Mouse (Mus musculus): Measurements from ENCODE around the gene Dlgap4. TPM values are rescaled to one million over a fixed set of nuclear protein-coding genes. Genes with fewer than 3 reads are reported as not detected.

Dlgap4 gene
- polyA plus RNA-seq (2015; fragmentation: Nextera tagmentation; extraction: Ambion mirVana): 60.5 and 70.0 TPM in 2 replicates

- Histone ChIP-seq H3K4me3 (replicated peaks) (peak within 1 kb of the TSS; percentile 66), H3K36me3 (no peaks in the 10 kb centered on the region), H3K9me3 (replicated peaks) (no peaks in the 10 kb centered on the region), H3K4me1 (peaks cover 25% of the 10 kb centered on the region), H3K9ac (peak within 1 kb of the TSS; percentile 59), H3K27me3 (peaks cover 97% of the 10 kb centered on the region), H3K27ac (no peak within 1 kb of the TSS), H3K4me2 (peak within 1 kb of the TSS; percentile 99)
- peak; percentile 79 for ATAC-seq (replicated peaks; ENCODE audit: low FRiP score)
- WGBS: under 1% methylated on average over 83 of the region's 103 CpGs
Measured at GRCm38 (mm10) chr2:156613541-156614257, at the start of gene Dlgap4. Gene Dlgap4, plus strand, starts transcription at chr2:156613705.

- 91% methylated on average over 2 of the region's 2 CpGs for WGBS
- Histone ChIP-seq H3K9ac (no peak overlapping the region), H3K27ac (no peak overlapping the region), H3K4me2 (no peak overlapping the region), H3K9me3 (replicated peaks) (no peaks in the 10 kb centered on the region), H3K27me3 (no peaks in the 10 kb centered on the region), H3K36me3 (peaks cover 55% of the 10 kb centered on the region), H3K4me1 (no peaks in the 10 kb centered on the region), H3K4me3 (replicated peaks) (no peak overlapping the region)
- no peak for ATAC-seq (replicated peaks; ENCODE audit: low FRiP score)
Measured at GRCm38 (mm10) chr2:156566512-156566911, 47.0 kb upstream of the Dlgap4 start.

DNA sequence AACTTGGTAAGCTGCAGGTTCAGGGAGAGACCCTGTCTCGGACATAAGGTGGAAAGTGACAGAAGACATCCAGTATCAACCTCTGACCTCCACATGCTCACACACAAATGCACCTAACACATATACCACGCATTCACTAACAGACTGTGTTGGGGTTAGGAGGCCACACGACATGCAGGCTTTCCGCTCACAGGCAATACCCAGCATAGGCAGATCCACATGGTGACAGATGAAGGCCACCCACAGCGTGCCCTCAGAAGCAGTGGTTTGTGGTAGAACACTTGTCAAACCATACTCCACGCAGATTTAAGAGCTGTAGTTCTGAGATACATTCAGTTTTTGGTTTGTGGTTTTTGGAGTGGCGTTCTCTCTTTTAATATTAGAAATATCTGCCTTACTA is 44.9 kb upstream of the Dlgap4 start:
- Histone ChIP-seq H3K27ac (no peak overlapping the region), H3K4me1 (no peaks in the 10 kb centered on the region), H3K4me2 (no peak overlapping the region), H3K9me3 (replicated peaks) (no peaks in the 10 kb centered on the region), H3K27me3 (no peaks in the 10 kb centered on the region), H3K9ac (no peak overlapping the region), H3K4me3 (replicated peaks) (no peak overlapping the region), H3K36me3 (peaks cover 43% of the 10 kb centered on the region)
- no peak for ATAC-seq (replicated peaks; ENCODE audit: low FRiP score)
- WGBS: 90% methylated on average over 7 of the region's 7 CpGs

DNA sequence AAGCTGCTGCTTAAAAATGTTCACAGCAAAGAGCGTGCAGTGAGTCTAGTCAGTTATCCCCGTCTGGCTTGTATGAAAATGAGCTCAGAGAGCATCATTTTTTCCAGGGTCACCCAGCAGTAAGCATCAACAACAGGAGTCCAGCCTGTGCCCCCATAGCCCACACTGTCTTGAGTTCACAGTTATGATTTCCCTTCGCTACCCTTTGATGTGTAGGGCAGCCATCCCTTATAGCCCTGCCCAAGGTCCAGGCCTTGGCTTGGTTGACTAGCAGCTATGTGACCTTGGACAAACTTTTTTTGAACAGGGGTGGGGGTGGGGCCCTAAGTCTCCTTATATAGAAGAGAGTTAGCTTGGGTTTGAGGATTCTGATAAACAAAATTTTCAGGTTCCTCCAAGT is 44.2 kb upstream of the Dlgap4 start:
- Histone ChIP-seq H3K4me1 (no peaks in the 10 kb centered on the region), H3K27me3 (no peaks in the 10 kb centered on the region), H3K4me2 (no peak overlapping the region), H3K9ac (no peak overlapping the region), H3K36me3 (peaks cover 39% of the 10 kb centered on the region), H3K9me3 (replicated peaks) (no peaks in the 10 kb centered on the region), H3K4me3 (replicated peaks) (no peak overlapping the region), H3K27ac (no peak overlapping the region)
- ATAC-seq (replicated peaks; ENCODE audit: low FRiP score): no peak
- 95% methylated on average over 3 of the region's 3 CpGs for WGBS

GRCm38 (mm10) chr2:156571521-156571920 is 42.0 kb upstream of the Dlgap4 start:
- Histone ChIP-seq H3K36me3 (peaks cover 27% of the 10 kb centered on the region), H3K4me3 (replicated peaks) (no peak overlapping the region), H3K27ac (no peak overlapping the region), H3K4me2 (no peak overlapping the region), H3K4me1 (no peaks in the 10 kb centered on the region), H3K9me3 (replicated peaks) (no peaks in the 10 kb centered on the region), H3K9ac (no peak overlapping the region), H3K27me3 (no peaks in the 10 kb centered on the region)
- ATAC-seq (replicated peaks; ENCODE audit: low FRiP score): no peak
- 58% methylated on average over 6 of the region's 6 CpGs for WGBS

- no peak overlapping the region for H3K4me3 ChIP-seq (replicated peaks)
- H3K4me1 ChIP-seq: no peaks in the 10 kb centered on the region
- no peak overlapping the region for H3K9ac ChIP-seq
- H3K27ac ChIP-seq: no peak overlapping the region
- no peaks in the 10 kb centered on the region for H3K27me3 ChIP-seq
- ATAC-seq (replicated peaks; ENCODE audit: low FRiP score): no peak
- no peak overlapping the region for H3K4me2 ChIP-seq
- H3K36me3 ChIP-seq: no peaks in the 10 kb centered on the region
- no peaks in the 10 kb centered on the region for H3K9me3 ChIP-seq (replicated peaks)
- WGBS: 72% methylated on average over 7 of the region's 7 CpGs
Measured at GRCm38 (mm10) chr2:156576850-156577587, 36.5 kb upstream of the Dlgap4 start.

DNA sequence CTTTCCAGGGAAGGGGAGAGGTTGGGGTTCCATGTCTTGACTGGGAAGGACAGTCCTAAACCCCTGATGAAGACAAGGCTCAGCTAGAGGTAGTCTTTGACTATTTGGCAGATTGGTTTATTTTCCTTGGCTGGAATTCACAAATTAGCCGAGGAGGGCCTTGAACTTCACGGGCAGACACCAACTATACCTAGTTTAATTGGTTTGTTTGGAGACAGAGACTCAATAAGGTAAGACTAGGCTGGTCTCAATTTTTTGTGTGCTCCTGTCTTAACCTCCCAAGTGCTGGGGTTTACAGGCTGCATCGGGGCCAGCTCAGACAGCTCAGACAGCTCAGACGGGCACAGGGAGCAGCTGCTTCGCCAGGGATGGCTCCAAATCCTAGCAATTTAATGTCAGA is 33.0 kb upstream of the Dlgap4 start:
- 69% methylated on average over 5 of the region's 5 CpGs for WGBS

GRCm38 (mm10) chr2:156581244-156581643 is 32.3 kb upstream of the Dlgap4 start:
- no peak for ATAC-seq (replicated peaks; ENCODE audit: low FRiP score)
- no peaks in the 10 kb centered on the region for H3K9me3 ChIP-seq (replicated peaks)
- peaks cover 6% of the 10 kb centered on the region; the same call in 1 of the 2 replicates for H3K27me3 ChIP-seq
- no peaks in the 10 kb centered on the region for H3K4me1 ChIP-seq
- 66% methylated on average over 10 of the region's 10 CpGs for WGBS
- H3K27ac ChIP-seq: no peak overlapping the region
- no peak overlapping the region for H3K4me3 ChIP-seq (replicated peaks)
- no peak overlapping the region for H3K4me2 ChIP-seq
- no peak overlapping the region for H3K9ac ChIP-seq
- H3K36me3 ChIP-seq: no peaks in the 10 kb centered on the region

More for the DNA sequence above, 33.0 kb upstream of the Dlgap4 start:
- Histone ChIP-seq H3K27me3 (peaks cover 6% of the 10 kb centered on the region; the same call in 1 of the 2 replicates), H3K4me3 (replicated peaks) (no peak overlapping the region), H3K9me3 (replicated peaks) (no peaks in the 10 kb centered on the region), H3K36me3 (no peaks in the 10 kb centered on the region), H3K4me1 (no peaks in the 10 kb centered on the region), H3K4me2 (no peak overlapping the region), H3K9ac (no peak overlapping the region), H3K27ac (no peak overlapping the region)
- ATAC-seq (replicated peaks; ENCODE audit: low FRiP score): no peak

GRCm38 (mm10) chr2:156582887-156583286 is 30.6 kb upstream of the Dlgap4 start:
- no peaks in the 10 kb centered on the region for H3K4me1 ChIP-seq
- no peak for ATAC-seq (replicated peaks; ENCODE audit: low FRiP score)
- no peaks in the 10 kb centered on the region for H3K9me3 ChIP-seq (replicated peaks)
- no peaks in the 10 kb centered on the region for H3K36me3 ChIP-seq
- H3K9ac ChIP-seq: no peak overlapping the region
- H3K27me3 ChIP-seq: peaks cover 6% of the 10 kb centered on the region; the same call in 1 of the 2 replicates
- 86% methylated on average over 10 of the region's 10 CpGs for WGBS
- H3K4me2 ChIP-seq: no peak overlapping the region
- no peak overlapping the region for H3K27ac ChIP-seq
- H3K4me3 ChIP-seq (replicated peaks): no peak overlapping the region

GRCm38 (mm10) chr2:156584154-156584796 is 29.2 kb upstream of the Dlgap4 start:
- Histone ChIP-seq H3K9ac (no peak overlapping the region), H3K36me3 (no peaks in the 10 kb centered on the region), H3K27ac (no peak overlapping the region), H3K4me2 (no peak overlapping the region), H3K27me3 (peaks cover 6% of the 10 kb centered on the region; the same call in 1 of the 2 replicates), H3K4me3 (replicated peaks) (no peak overlapping the region), H3K4me1 (no peaks in the 10 kb centered on the region), H3K9me3 (replicated peaks) (no peaks in the 10 kb centered on the region)
- 71% methylated on average over 11 of the region's 11 CpGs for WGBS
- ATAC-seq (replicated peaks; ENCODE audit: low FRiP score): no peak

DNA sequence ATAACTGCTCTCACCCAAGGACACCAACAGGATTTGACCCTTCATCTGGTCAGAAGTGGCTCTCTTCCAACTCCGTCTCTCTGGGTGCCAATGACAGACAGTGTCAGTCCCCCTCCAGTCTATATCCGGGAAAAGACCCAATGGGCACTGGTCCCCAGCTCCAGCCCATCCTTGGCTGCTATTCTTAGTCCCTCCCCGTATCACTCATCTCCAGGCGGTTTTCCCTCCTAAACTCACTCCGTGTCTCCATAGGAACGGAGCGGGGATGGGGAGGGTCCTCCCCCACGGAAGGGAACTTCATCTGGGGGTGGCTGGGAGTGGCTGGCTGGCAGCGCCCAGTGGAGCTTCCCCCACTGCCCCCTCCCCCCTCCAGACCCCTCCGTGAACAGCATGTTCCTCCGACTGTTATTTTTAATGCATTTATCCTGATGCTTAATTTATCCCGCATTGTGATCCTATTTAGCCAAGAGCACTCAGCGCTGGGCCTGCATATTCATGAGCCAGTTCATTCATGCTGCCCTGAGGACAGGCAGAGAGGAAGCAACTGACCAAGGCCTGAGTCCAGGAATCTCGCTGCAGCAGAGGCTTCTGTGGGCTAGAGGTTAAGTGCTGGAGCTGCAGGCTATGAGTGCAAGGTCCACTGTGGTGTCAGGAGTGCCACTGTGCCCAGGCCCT is 28.6 kb upstream of the Dlgap4 start:
- H3K4me3 ChIP-seq (replicated peaks): no peak overlapping the region
- no peaks in the 10 kb centered on the region for H3K4me1 ChIP-seq
- H3K27ac ChIP-seq: no peak overlapping the region
- ATAC-seq (replicated peaks; ENCODE audit: low FRiP score): no peak
- H3K27me3 ChIP-seq: peaks cover 6% of the 10 kb centered on the region; the same call in 1 of the 2 replicates
- 43% methylated on average over 14 of the region's 14 CpGs for WGBS
- no peaks in the 10 kb centered on the region for H3K9me3 ChIP-seq (replicated peaks)
- no peaks in the 10 kb centered on the region for H3K36me3 ChIP-seq
- H3K4me2 ChIP-seq: no peak overlapping the region
- H3K9ac ChIP-seq: no peak overlapping the region
